Mouse (Mus musculus) lung, postnatal 25 days (tissue): Measurements from ENCODE around the gene Mphosph10.

Source experiments
- DNase-seq: peaks from one replicate; pipeline ENCODE4 v3.0.0; 2022; ENCODE audit warnings: low spot score

Gene Mphosph10

GRCm38 (mm10) chr7:64351087-64351486 lies 41.0 kb downstream of the Mphosph10 start:
- no peak for DNase-seq

DNA sequence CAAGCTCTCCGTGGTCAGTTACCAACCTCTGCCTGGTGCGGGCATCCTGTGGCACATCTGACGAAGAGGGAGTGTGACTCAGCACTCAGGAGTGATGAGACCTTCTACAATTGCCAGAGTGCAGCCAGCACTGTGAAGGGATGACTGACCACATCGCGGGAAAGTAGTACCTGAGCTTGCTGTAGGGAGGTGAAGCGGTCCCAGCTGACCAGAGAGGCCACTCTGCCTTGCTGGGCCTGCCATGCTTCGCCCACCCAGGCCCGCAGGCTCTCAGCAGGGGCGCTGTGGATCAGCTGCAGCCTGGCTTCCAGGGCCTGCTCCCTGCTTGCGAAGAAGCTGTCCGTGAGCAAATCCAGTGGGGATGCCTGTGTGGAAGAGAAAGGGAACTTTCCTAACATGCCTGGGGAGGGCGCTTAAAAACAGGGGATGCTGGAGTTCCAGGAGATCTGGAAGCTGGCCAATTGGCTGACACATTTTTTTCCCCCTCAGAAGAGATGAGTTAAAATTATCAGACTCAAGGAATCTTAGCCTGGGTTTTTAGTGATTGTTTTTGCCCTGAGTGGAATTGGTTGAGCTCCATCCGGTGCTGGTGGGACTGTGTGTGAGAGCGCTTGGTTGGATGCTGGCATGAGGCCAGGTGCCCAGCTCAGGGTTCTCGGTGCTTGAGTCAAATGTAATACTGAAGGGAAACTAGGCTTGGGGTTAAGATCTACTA lies 42.8 kb downstream of the Mphosph10 start:
- no peak for DNase-seq

DNA sequence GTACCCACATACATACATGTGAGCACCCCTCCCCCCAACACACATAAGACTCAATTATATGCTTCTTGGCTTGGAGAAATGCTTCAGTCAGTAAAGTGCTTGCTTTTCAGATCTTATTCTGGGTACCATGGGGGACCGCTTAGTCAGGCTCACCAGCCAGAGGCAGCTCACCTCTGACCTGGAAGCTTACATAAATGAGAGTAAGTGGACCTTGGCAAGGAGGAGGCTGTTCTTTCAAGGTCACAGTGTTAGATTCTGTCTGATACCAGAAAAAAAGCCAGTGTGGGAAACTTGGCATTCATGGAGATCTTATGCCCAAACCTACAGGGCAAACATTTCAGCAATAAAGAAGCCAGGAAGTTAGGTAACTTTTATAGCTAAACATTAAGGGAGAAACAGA lies 44.3 kb downstream of the Mphosph10 start:
- no peak for DNase-seq

DNA sequence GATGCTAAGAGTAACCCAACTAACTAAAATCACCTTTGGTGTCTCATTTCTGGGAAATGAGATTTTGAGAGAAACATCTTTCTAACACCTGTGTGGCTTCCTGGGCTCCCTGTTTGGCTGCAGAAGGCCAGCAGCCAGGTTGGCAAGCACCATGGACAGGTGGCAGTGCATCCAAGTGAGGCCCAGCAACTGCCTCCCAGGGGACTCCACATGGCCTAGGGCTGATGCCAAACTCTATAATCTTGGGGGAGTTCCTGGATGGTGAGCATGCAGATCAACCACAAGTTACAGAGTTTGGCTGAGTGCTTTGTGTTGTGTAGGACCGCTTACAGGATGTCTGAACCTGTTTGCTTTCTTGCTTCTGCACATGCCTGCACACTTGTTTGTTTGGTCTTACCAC lies 59.4 kb downstream of the Mphosph10 start:
- no peak for DNase-seq

- DNase-seq = no peak
Observed at GRCm38 (mm10) chr7:64331309-64331708, 60.8 kb downstream of the Mphosph10 start.

- no peak for DNase-seq
Observed at GRCm38 (mm10) chr7:64327486-64327885, 64.6 kb downstream of the Mphosph10 start.

DNA sequence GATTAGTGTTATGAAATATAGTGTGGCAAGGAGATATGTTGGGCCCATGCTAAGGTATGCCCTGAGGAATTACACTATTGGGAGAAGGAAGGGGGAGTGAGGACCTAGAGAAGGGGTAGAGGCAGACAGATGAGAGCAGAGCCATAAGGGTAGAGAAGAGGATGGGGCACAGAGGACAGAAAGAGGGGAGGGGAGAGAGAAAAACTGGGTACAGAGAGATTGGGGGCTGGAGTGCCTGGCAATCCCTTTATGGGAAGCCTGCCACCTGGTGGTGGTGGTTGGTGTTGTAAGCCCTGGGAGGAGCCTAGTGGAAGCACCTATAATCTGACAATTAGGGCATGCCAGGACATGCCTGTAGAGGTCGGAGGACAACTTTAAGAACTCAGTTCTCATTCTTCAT lies 65.2 kb downstream of the Mphosph10 start:
- DNase-seq = peak; percentile 81
